Mouse (Mus musculus): ENCODE data around the gene Nrarp. TPM values are rescaled to one million over a fixed set of nuclear protein-coding genes. Genes with fewer than 3 reads are reported as not detected.
A peak's percentile ranks its signal among the peaks of the same experiment; 100 is the strongest.

The Nrarp gene
- polyA plus RNA-seq, 1 experiment from 2014 or later: 1.3 TPM

GRCm38 (mm10) chr2:25210686-25211085, 30.1 kb downstream of the Nrarp start:
- H3K9ac ChIP-seq (replicated peaks): peak overlapping the region; percentile 92
- peak overlapping the region; percentile 89 for H3K4me3 ChIP-seq (ENCODE audit: low read depth, low read length)
- ATAC-seq (peak; percentile 22), DNase-seq (no peak)
- H3K36me3 ChIP-seq (replicated peaks; ENCODE audit: insufficient read depth, low read length): peaks cover 27% of the 10 kb centered on the region
- peaks cover 16% of the 10 kb centered on the region for H3K4me1 ChIP-seq (ENCODE audit: insufficient read depth)
- peak overlapping the region; percentile 89 for H3K27ac ChIP-seq (ENCODE audit: low read depth)
- TF ChIP-seq CTCF (IDR thresholded peaks at IDR 0.05; ENCODE audit: low read depth): no peak
- TF ChIP-seq EP300 (IDR thresholded peaks at IDR 0.05; ENCODE audit: low read depth): no peak
- WGBS (ENCODE audit: insufficient replicate concordance): 0% methylated on average over 24 of the region's 24 CpGs
- peak overlapping the region; percentile 77 for H3K4me2 ChIP-seq (ENCODE audit: low read depth, low read length)
- H3K27me3 ChIP-seq (ENCODE audit: insufficient read depth, low read length): no peaks in the 10 kb centered on the region
- no peaks in the 10 kb centered on the region for H3K9me3 ChIP-seq (ENCODE audit: low read length)

GRCm38 (mm10) chr2:25211121-25211670, 30.6 kb downstream of the Nrarp start, which contains the start of gene Nelfb:
Gene Nelfb, minus strand, starts transcription at chr2:25211489.
- 2% methylated on average over 44 of the region's 44 CpGs for WGBS (ENCODE audit: insufficient replicate concordance)
- peak; percentile 93 for DNase-seq
- Histone ChIP-seq H3K27me3 (ENCODE audit: insufficient read depth, low read length) (no peaks in the 10 kb centered on the region), H3K4me3 (ENCODE audit: low read depth, low read length) (peak within 1 kb of the TSS; percentile 89), H3K4me2 (ENCODE audit: low read depth, low read length) (peak within 1 kb of the TSS; percentile 77), H3K4me1 (ENCODE audit: insufficient read depth) (peaks cover 16% of the 10 kb centered on the region), H3K27ac (ENCODE audit: low read depth) (peak within 1 kb of the TSS; percentile 89), H3K9ac (replicated peaks) (peak within 1 kb of the TSS; percentile 92), H3K36me3 (replicated peaks; ENCODE audit: insufficient read depth, low read length) (peaks cover 22% of the 10 kb centered on the region), H3K9me3 (ENCODE audit: low read length) (no peaks in the 10 kb centered on the region)
- TF ChIP-seq EP300 (IDR thresholded peaks at IDR 0.05; ENCODE audit: low read depth) (0 out of 2 replicates have a peak, but pooled peaks have one; percentile 27), CTCF (IDR thresholded peaks at IDR 0.05; ENCODE audit: low read depth) (no peak)
- ATAC-seq: peak; percentile 97

GRCm38 (mm10) chr2:25213266-25213865, 32.8 kb downstream of the Nrarp start:
- peaks cover 3% of the 10 kb centered on the region; the same call in 1 of the 2 replicates for H3K36me3 ChIP-seq (replicated peaks; ENCODE audit: insufficient read depth, low read length)
- H3K9me3 ChIP-seq (ENCODE audit: low read length): no peaks in the 10 kb centered on the region
- H3K4me3 ChIP-seq (ENCODE audit: low read depth, low read length): no peak overlapping the region
- ATAC-seq (no peak), DNase-seq (no peak)
- peaks cover 16% of the 10 kb centered on the region for H3K4me1 ChIP-seq (ENCODE audit: insufficient read depth)
- no peak overlapping the region for H3K9ac ChIP-seq (replicated peaks)
- no peaks in the 10 kb centered on the region for H3K27me3 ChIP-seq (ENCODE audit: insufficient read depth, low read length)
- WGBS (ENCODE audit: insufficient replicate concordance): 74% methylated on average over 23 of the region's 23 CpGs
- TF ChIP-seq EP300 (IDR thresholded peaks at IDR 0.05; ENCODE audit: low read depth): no peak
- no peak for TF ChIP-seq CTCF (IDR thresholded peaks at IDR 0.05; ENCODE audit: low read depth)
- no peak overlapping the region for H3K4me2 ChIP-seq (ENCODE audit: low read depth, low read length)
- H3K27ac ChIP-seq (ENCODE audit: low read depth): no peak overlapping the region

- no peaks in the 10 kb centered on the region for H3K27me3 ChIP-seq (ENCODE audit: insufficient read depth, low read length)
- peaks cover 16% of the 10 kb centered on the region for H3K4me1 ChIP-seq (ENCODE audit: insufficient read depth)
- no peaks in the 10 kb centered on the region for H3K9me3 ChIP-seq (ENCODE audit: low read length)
- no peak within 1 kb of the TSS for H3K9ac ChIP-seq (replicated peaks)
- H3K27ac ChIP-seq (ENCODE audit: low read depth): no peak within 1 kb of the TSS
- ATAC-seq (no peak), DNase-seq (no peak)
- H3K36me3 ChIP-seq (replicated peaks; ENCODE audit: insufficient read depth, low read length): peaks cover 3% of the 10 kb centered on the region; the same call in 1 of the 2 replicates
- TF ChIP-seq CTCF (IDR thresholded peaks at IDR 0.05; ENCODE audit: low read depth) (no peak), EP300 (IDR thresholded peaks at IDR 0.05; ENCODE audit: low read depth) (no peak)
- WGBS (ENCODE audit: insufficient replicate concordance): 71% methylated on average over 3 of the region's 3 CpGs
- H3K4me3 ChIP-seq (ENCODE audit: low read depth, low read length): no peak within 1 kb of the TSS
- no peak within 1 kb of the TSS for H3K4me2 ChIP-seq (ENCODE audit: low read depth, low read length)
These were observed 33.9 kb downstream of the Nrarp start, which contains the start of gene Stpg3 for GRCm38 (mm10) chr2:25214444-25214843. Gene Stpg3, minus strand, starts transcription at chr2:25214637.

GRCm38 (mm10) chr2:25217666-25218065, 37.1 kb downstream of the Nrarp start:
- Histone ChIP-seq H3K9me3 (ENCODE audit: low read length) (no peaks in the 10 kb centered on the region), H3K4me1 (ENCODE audit: insufficient read depth) (0 out of 2 replicates have a peak, but pooled peaks cover 2% of the 10 kb centered on the region), H3K9ac (replicated peaks) (no peak overlapping the region), H3K27ac (ENCODE audit: low read depth) (no peak overlapping the region), H3K27me3 (ENCODE audit: insufficient read depth, low read length) (no peaks in the 10 kb centered on the region), H3K4me3 (ENCODE audit: low read depth, low read length) (no peak overlapping the region), H3K4me2 (ENCODE audit: low read depth, low read length) (no peak overlapping the region), H3K36me3 (replicated peaks; ENCODE audit: insufficient read depth, low read length) (peaks cover 7% of the 10 kb centered on the region)
- ATAC-seq (no peak), DNase-seq (no peak)
- 57% methylated on average over 2 of the region's 2 CpGs for WGBS (ENCODE audit: insufficient replicate concordance)
- TF ChIP-seq EP300 (IDR thresholded peaks at IDR 0.05; ENCODE audit: low read depth): no peak
- TF ChIP-seq CTCF (IDR thresholded peaks at IDR 0.05; ENCODE audit: low read depth): no peak

- no peak for DNase-seq
- no peak for ATAC-seq
These were observed 37.9 kb downstream of the Nrarp start, which contains the start of gene Fam166a for GRCm38 (mm10) chr2:25218445-25218844. Gene Fam166a, plus strand, starts transcription at chr2:25218745.

More at GRCm38 (mm10) chr2:25218445-25218844, 37.9 kb downstream of the Nrarp start, which contains the start of gene Fam166a:
- H3K27me3 ChIP-seq (ENCODE audit: insufficient read depth, low read length): no peaks in the 10 kb centered on the region
- no peak within 1 kb of the TSS for H3K27ac ChIP-seq (ENCODE audit: low read depth)
- peaks cover 7% of the 10 kb centered on the region; the same call in 1 of the 2 replicates for H3K4me1 ChIP-seq (ENCODE audit: insufficient read depth)
- H3K9ac ChIP-seq (replicated peaks): no peak within 1 kb of the TSS
- TF ChIP-seq EP300 (IDR thresholded peaks at IDR 0.05; ENCODE audit: low read depth) (no peak), CTCF (IDR thresholded peaks at IDR 0.05; ENCODE audit: low read depth) (no peak)
- no peaks in the 10 kb centered on the region for H3K9me3 ChIP-seq (ENCODE audit: low read length)
- H3K36me3 ChIP-seq (replicated peaks; ENCODE audit: insufficient read depth, low read length): peaks cover 10% of the 10 kb centered on the region
- no peak within 1 kb of the TSS for H3K4me2 ChIP-seq (ENCODE audit: low read depth, low read length)
- H3K4me3 ChIP-seq (ENCODE audit: low read depth, low read length): no peak within 1 kb of the TSS
